Mouse (Mus musculus): Measurements from ENCODE around the gene Gje1. TPM values are rescaled to one million over a fixed set of nuclear protein-coding genes. Genes with fewer than 3 reads are reported as not detected.

The Gje1 gene
- total and polyA plus RNA-seq, 3 experiments = not detected

GRCm38 (mm10) chr10:14705072-14706066 is 12.6 kb downstream of the Gje1 start, which contains the start of the genes Vta1 and Nmbr:
TSS of gene Vta1 (minus strand) at chr10:14705560.
TSS of gene Nmbr (plus strand) at chr10:14705591.
- Histone ChIP-seq H3K36me3 (replicated peaks in 1 of 2; ENCODE audit: control insufficient read depth in 1 of 2, insufficient read depth in 1 of 2, low read length in 1 of 2) (peaks cover 0 to 10% of the 10 kb centered on the region in 2 experiments), H3K4me3 (replicated peaks in 1 of 3; ENCODE audit: low read depth in 2 of 3, low read length in 2 of 3, poor library complexity in 1 of 3) (peak within 1 kb of the TSS; percentile 83 to 92 (median 85)), H3K9me3 (replicated peaks; ENCODE audit: low read length) (no peaks in the 10 kb centered on the region), H3K9ac (ENCODE audit: insufficient read depth, low read depth) (peak within 1 kb of the TSS; percentile 94), H3K4me2 (ENCODE audit: insufficient read depth, low read depth, poor library complexity, severe bottlenecking) (peak within 1 kb of the TSS; percentile 98), H3K79me2 (replicated peaks; ENCODE audit: control insufficient read depth, extremely low read depth, insufficient read depth, poor library complexity, severe bottlenecking) (peaks cover 26% of the 10 kb centered on the region), H3K27ac (ENCODE audit: insufficient read depth, low read depth) (peak within 1 kb of the TSS; percentile 44; the same call in 1 of the 2 replicates), H3K27me3 (replicated peaks) (no peaks in the 10 kb centered on the region), H3K4me1 (ENCODE audit: control insufficient read depth in 1 of 2, insufficient read depth in 2 of 2) (peaks cover 0 to 13% of the 10 kb centered on the region in 2 experiments; a peak in 2 of 4 replicates)
- dilution Hi-C loops (cut with MboI; ENCODE audit: extremely low pct_ligation_motif_present, extremely low pct_unique_long_range_greater_than_20kb, low sequenced_read_pairs) = no loop called here
- in situ Hi-C loops (cut with MboI; ENCODE audit: low pct_ligation_motif_present, low pct_unique_long_range_greater_than_20kb, low sequenced_read_pairs) = loop anchor here (10.0 kb wide), 1 partner anchor 281 kb away; no protein-coding TSS in a partner anchor
- DNase-seq (ENCODE audit: extremely low read depth) = peak; percentile 94
- TF ChIP-seq MEF2A (IDR thresholded peaks at IDR 0.05; ENCODE audit: borderline replicate concordance, low read depth, low read length) (no peak), SMC3 (IDR thresholded peaks at IDR 0.05; ENCODE audit: low read depth, low read length) (peak; percentile 82), TBP (conservative IDR thresholded peaks at IDR 0.05; ENCODE audit: low read depth, low read length) (no peak), KAT2A (IDR thresholded peaks at IDR 0.05; ENCODE audit: insufficient replicate concordance, low read length) (peak; percentile 76; the same call in 1 of the 2 replicates), PAX5 (IDR thresholded peaks at IDR 0.05; ENCODE audit: low read length) (no peak), POLR2AphosphoS2 (IDR thresholded peaks at IDR 0.05; ENCODE audit: low read depth, low read length) (no peak), EP300 (IDR thresholded peaks at IDR 0.05; ENCODE audit: low read length) (no peak), MYC (IDR thresholded peaks at IDR 0.05; ENCODE audit: low read depth, low read length) (no peak), RAD21 (IDR thresholded peaks at IDR 0.05; ENCODE audit: low read depth, low read length) (peak; percentile 91), USF2 (conservative IDR thresholded peaks at IDR 0.05; ENCODE audit: low read depth, low read length) (no peak), JUND (conservative IDR thresholded peaks at IDR 0.05; ENCODE audit: low read depth, low read length) (no peak), ELF1 (IDR thresholded peaks at IDR 0.05; ENCODE audit: low read depth, low read length) (peak; percentile 100), NRF1 (IDR thresholded peaks at IDR 0.05; ENCODE audit: low read depth, low read length) (peak; percentile 53; the same call in 1 of the 2 replicates), ETS1 (conservative IDR thresholded peaks at IDR 0.05; ENCODE audit: low read depth, low read length) (peak; percentile 1; the same call in 1 of the 2 replicates), MXI1 (IDR thresholded peaks at IDR 0.05; ENCODE audit: low read depth, low read length) (peak; percentile 79), CHD1 (IDR thresholded peaks at IDR 0.05; ENCODE audit: low read depth, low read length) (no peak), GABPA (IDR thresholded peaks at IDR 0.05; ENCODE audit: insufficient replicate concordance, low read depth, low read length) (no peak), SIN3A (IDR thresholded peaks at IDR 0.05; ENCODE audit: low read length) (peak; percentile 95), ZNF384 (IDR thresholded peaks at IDR 0.05; ENCODE audit: low read depth, low read length) (no peak), MAX (IDR thresholded peaks at IDR 0.05; ENCODE audit: low read length) (no peak), E2F4 (IDR thresholded peaks at IDR 0.05; ENCODE audit: insufficient replicate concordance, low read depth, low read length) (no peak), TCF12 (IDR thresholded peaks at IDR 0.05; ENCODE audit: low read depth, low read length) (peak; percentile 56; the same call in 1 of the 2 replicates), MAZ (IDR thresholded peaks at IDR 0.05; ENCODE audit: low read depth, low read length) (peak; percentile 51; the same call in 1 of the 2 replicates), CTCF (conservative IDR thresholded peaks at IDR 0.05 in 1 of 2, IDR thresholded peaks at IDR 0.05 in 1 of 2; ENCODE audit: low read depth in 2 of 2, low read length in 2 of 2) (peak in 1 of 2 experiments; percentile 91; a peak in 2 of 4 replicates), ZKSCAN1 (IDR thresholded peaks at IDR 0.05; ENCODE audit: borderline replicate concordance, low read depth, low read length) (no peak), MAFK (IDR thresholded peaks at IDR 0.05; ENCODE audit: insufficient replicate concordance, low read length) (no peak), CHD2 (IDR thresholded peaks at IDR 0.05; ENCODE audit: low read length) (peak; percentile 13; the same call in 1 of the 2 replicates), RCOR1 (conservative IDR thresholded peaks at IDR 0.05; ENCODE audit: low read depth, low read length) (no peak), HCFC1 (IDR thresholded peaks at IDR 0.05; ENCODE audit: low read depth, low read length) (peak; percentile 90), NELFE (IDR thresholded peaks at IDR 0.05; ENCODE audit: low read depth, low read length) (no peak), ZC3H11A (IDR thresholded peaks at IDR 0.05; ENCODE audit: low read depth, low read length) (peak; percentile 27), POLR2A (IDR thresholded peaks at IDR 0.05; ENCODE audit: low read depth, low read length) (peak; percentile 72), ZMIZ1 (IDR thresholded peaks at IDR 0.05; ENCODE audit: low read depth, low read length) (no peak), UBTF (IDR thresholded peaks at IDR 0.05; ENCODE audit: low read depth, low read length) (no peak), USF1 (IDR thresholded peaks at IDR 0.05; ENCODE audit: low read depth, low read length) (no peak), IRF4 (IDR thresholded peaks at IDR 0.05; ENCODE audit: low read depth, low read length) (peak; percentile 54; the same call in 1 of the 2 replicates), JUN (IDR thresholded peaks at IDR 0.05; ENCODE audit: insufficient read depth, low read depth, low read length) (no peak)

All from CH12.LX (cell line).